Mouse (Mus musculus) liver, adult 2 months (tissue): Measurements from ENCODE around the gene Anapc1.

Source experiments
- CTCF ChIP-seq: fragments of 200-500 bp; IDR thresholded peaks from 2 replicates; pipeline ENCODE4 v1.5.1; 2011; ENCODE audit warnings: low read depth, low read length, control low read depth
- POLR2A ChIP-seq: fragments of 200-500 bp; IDR thresholded peaks from 2 replicates; pipeline ENCODE4 v1.6.1; 2011; ENCODE audit warnings: low read length, control low read depth; ENCODE audit not compliant: insufficient read depth; ENCODE audit errors: extremely low read depth

DNA sequence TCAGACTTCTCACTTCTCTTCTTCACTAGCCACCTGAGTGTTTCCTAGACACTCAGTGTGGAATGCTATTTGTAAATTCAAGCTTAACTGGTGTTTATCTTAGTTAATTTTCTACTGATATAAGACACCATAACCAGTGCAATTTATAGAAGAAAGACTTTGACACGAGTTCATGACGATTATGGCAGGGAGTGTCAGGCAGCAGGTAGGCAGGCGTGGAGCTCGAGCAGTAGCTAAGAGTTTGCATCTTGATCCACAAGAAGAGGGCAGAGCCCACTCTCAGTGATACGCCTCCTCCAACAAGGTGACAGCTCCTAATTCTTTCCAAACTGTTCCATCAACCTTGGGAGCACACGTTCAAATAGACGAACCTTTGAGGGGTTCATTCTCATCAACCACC lies 39.4 kb upstream of the Anapc1 start:
- TF ChIP-seq CTCF: no peak
- no peak for TF ChIP-seq POLR2A
